Mouse (Mus musculus) olfactory bulb, adult 2 months (tissue): Measurements from ENCODE around the gene Chrm3.

Source experiments
- CTCF ChIP-seq: fragments of 200-500 bp; IDR thresholded peaks from 2 replicates; pipeline ENCODE4 v1.5.1; 2012; ENCODE audit warnings: low read depth, mild to moderate bottlenecking, low read length, moderate library complexity; ENCODE audit not compliant: insufficient read depth
- POLR2A ChIP-seq: fragments of 200-500 bp; IDR thresholded peaks from 2 replicates; pipeline ENCODE4 v1.6.1; 2012; ENCODE audit warnings: mild to moderate bottlenecking, low read depth, low read length, moderate library complexity; ENCODE audit not compliant: insufficient read depth

GRCm38 (mm10) chr13:10157496-10157895 is 203.2 kb downstream of the Chrm3 start:
- no peak for TF ChIP-seq CTCF
- no peak for TF ChIP-seq POLR2A
